Mouse (Mus musculus): ENCODE measurements around the gene Cgrrf1.

Cgrrf1 gene

GRCm38 (mm10) chr14:46821271-46821872, 10.6 kb upstream of the Cgrrf1 start:
- in situ Hi-C loops (cut with MboI; ENCODE audit: low pct_unique_long_range_greater_than_20kb in 1 of 2, low sequenced_read_pairs in 2 of 2, unreplicated experiment in 1 of 2) = no loop called here

GRCm38 (mm10) chr14:46821873-46822716, 9.8 kb upstream of the Cgrrf1 start, which contains the start of gene Gmfb:
Gene Gmfb, minus strand, starts transcription at chr14:46822242.
- in situ Hi-C loops (cut with MboI; ENCODE audit: low pct_unique_long_range_greater_than_20kb in 1 of 2, low sequenced_read_pairs in 2 of 2, unreplicated experiment in 1 of 2) = no loop called here

GRCm38 (mm10) chr14:46823996-46824395, 7.9 kb upstream of the Cgrrf1 start:
- in situ Hi-C loops (cut with MboI; ENCODE audit: low pct_unique_long_range_greater_than_20kb in 1 of 2, low sequenced_read_pairs in 2 of 2, unreplicated experiment in 1 of 2) = no loop called here

- in situ Hi-C loops (cut with MboI; ENCODE audit: low pct_unique_long_range_greater_than_20kb in 1 of 2, low sequenced_read_pairs in 2 of 2, unreplicated experiment in 1 of 2) = no loop called here
Observed at GRCm38 (mm10) chr14:46827430-46827829, 4.5 kb upstream of the Cgrrf1 start.

GRCm38 (mm10) chr14:46831295-46831694, 630 bp upstream of the Cgrrf1 start:
- in situ Hi-C loops (cut with MboI; ENCODE audit: low pct_unique_long_range_greater_than_20kb in 1 of 2, low sequenced_read_pairs in 2 of 2, unreplicated experiment in 1 of 2) = no loop called here

GRCm38 (mm10) chr14:46832354-46833272, 688 bp downstream of the Cgrrf1 start:
- in situ Hi-C loops (cut with MboI; ENCODE audit: low pct_unique_long_range_greater_than_20kb in 1 of 2, low sequenced_read_pairs in 2 of 2, unreplicated experiment in 1 of 2) = no loop called here

- in situ Hi-C loops (cut with MboI; ENCODE audit: low pct_unique_long_range_greater_than_20kb in 1 of 2, low sequenced_read_pairs in 2 of 2, unreplicated experiment in 1 of 2) = no loop called here
Observed at GRCm38 (mm10) chr14:46839326-46839725, 7.4 kb downstream of the Cgrrf1 start.

- in situ Hi-C loops (cut with MboI; ENCODE audit: low pct_unique_long_range_greater_than_20kb in 1 of 2, low sequenced_read_pairs in 2 of 2, unreplicated experiment in 1 of 2) = no loop called here
Observed at GRCm38 (mm10) chr14:46845706-46846105, 13.8 kb downstream of the Cgrrf1 start.

GRCm38 (mm10) chr14:46848063-46848590, 16.2 kb downstream of the Cgrrf1 start:
- in situ Hi-C loops (cut with MboI; ENCODE audit: low pct_unique_long_range_greater_than_20kb in 1 of 2, low sequenced_read_pairs in 2 of 2, unreplicated experiment in 1 of 2) = no loop called here

- in situ Hi-C loops (cut with MboI; ENCODE audit: low pct_unique_long_range_greater_than_20kb in 1 of 2, low sequenced_read_pairs in 2 of 2, unreplicated experiment in 1 of 2) = no loop called here
Observed at GRCm38 (mm10) chr14:46848736-46849135, 16.8 kb downstream of the Cgrrf1 start.

GRCm38 (mm10) chr14:46849769-46850168, 17.8 kb downstream of the Cgrrf1 start:
- in situ Hi-C loops (cut with MboI; ENCODE audit: low pct_unique_long_range_greater_than_20kb in 1 of 2, low sequenced_read_pairs in 2 of 2, unreplicated experiment in 1 of 2) = no loop called here

- in situ Hi-C loops (cut with MboI; ENCODE audit: low pct_unique_long_range_greater_than_20kb in 1 of 2, low sequenced_read_pairs in 2 of 2, unreplicated experiment in 1 of 2) = no loop called here
Observed at GRCm38 (mm10) chr14:46853677-46854076, 21.8 kb downstream of the Cgrrf1 start.

GRCm38 (mm10) chr14:46862922-46863321, 31.0 kb downstream of the Cgrrf1 start:
- in situ Hi-C loops (cut with MboI; ENCODE audit: low pct_unique_long_range_greater_than_20kb in 1 of 2, low sequenced_read_pairs in 2 of 2, unreplicated experiment in 1 of 2) = no loop called here

- in situ Hi-C loops (cut with MboI; ENCODE audit: low pct_unique_long_range_greater_than_20kb in 1 of 2, low sequenced_read_pairs in 2 of 2, unreplicated experiment in 1 of 2) = no loop called here
Observed at GRCm38 (mm10) chr14:46880935-46881334, 49.0 kb downstream of the Cgrrf1 start.

- in situ Hi-C loops (cut with MboI; ENCODE audit: low pct_unique_long_range_greater_than_20kb in 1 of 2, low sequenced_read_pairs in 2 of 2, unreplicated experiment in 1 of 2) = no loop called here
Observed at GRCm38 (mm10) chr14:46881581-46882430, 49.9 kb downstream of the Cgrrf1 start.

GRCm38 (mm10) chr14:46882431-46883067, 50.6 kb downstream of the Cgrrf1 start, which contains the start of gene Samd4:
Gene Samd4, plus strand, starts transcription at chr14:46882854.
- in situ Hi-C loops (cut with MboI; ENCODE audit: low pct_unique_long_range_greater_than_20kb in 1 of 2, low sequenced_read_pairs in 2 of 2, unreplicated experiment in 1 of 2) = no loop called here

GRCm38 (mm10) chr14:46883068-46883870, 51.3 kb downstream of the Cgrrf1 start:
- in situ Hi-C loops (cut with MboI; ENCODE audit: low pct_unique_long_range_greater_than_20kb in 1 of 2, low sequenced_read_pairs in 2 of 2, unreplicated experiment in 1 of 2) = no loop called here
